Mouse (Mus musculus) liver, embryonic 14.5 days (tissue): ENCODE data around the gene Synj2.

Source experiments
- CTCF ChIP-seq: IDR thresholded peaks from 2 replicates; pipeline ENCODE4 v1.5.1; 2016; ENCODE audit warnings: antibody characterized with exemption, low read depth, control low read depth
- EP300 ChIP-seq: IDR thresholded peaks from 2 replicates; pipeline ENCODE4 v1.6.1; 2016; ENCODE audit warnings: antibody characterized with exemption, low read depth

GRCm38 (mm10) chr17:5968562-5968961, 27.5 kb downstream of the Synj2 start:
- TF ChIP-seq CTCF (no peak), EP300 (no peak)
